Mouse (Mus musculus) forelimb bud, embryonic 11.5 days (tissue): ENCODE data around the gene Fancd2.

Experiments used
- DNase-seq: peaks from one replicate; pipeline ENCODE4 v3.0.0-alpha.2; 2012; ENCODE audit warnings: low read depth, low spot score

Gene Fancd2

GRCm38 (mm10) chr6:113530932-113531839 is at the start of gene Fancd2, which contains the start of gene Emc3:
TSS of gene Fancd2 (plus strand) at chr6:113531682.
TSS of gene Emc3 (minus strand) at chr6:113531652.
- peak; percentile 94 for DNase-seq

- no peak for DNase-seq
Measured at GRCm38 (mm10) chr6:113482477-113483099, 48.9 kb upstream of the Fancd2 start.

- peak; percentile 89 for DNase-seq
Measured at GRCm38 (mm10) chr6:113483100-113483615, 48.3 kb upstream of the Fancd2 start, which contains the start of gene Creld1. TSS of gene Creld1 (plus strand) at chr6:113483297.

GRCm38 (mm10) chr6:113483729-113484128 is 47.8 kb upstream of the Fancd2 start:
- no peak for DNase-seq

GRCm38 (mm10) chr6:113487125-113487576 is 44.3 kb upstream of the Fancd2 start:
- DNase-seq, result peak; percentile 81

GRCm38 (mm10) chr6:113489410-113489809 is 42.1 kb upstream of the Fancd2 start:
- DNase-seq, result no peak

GRCm38 (mm10) chr6:113492101-113492864 is 39.2 kb upstream of the Fancd2 start:
- DNase-seq, result no peak

- peak; percentile 75 for DNase-seq
Measured at GRCm38 (mm10) chr6:113494258-113494788, 37.2 kb upstream of the Fancd2 start.

- DNase-seq, result no peak
Measured at GRCm38 (mm10) chr6:113495071-113495675, 36.3 kb upstream of the Fancd2 start.

GRCm38 (mm10) chr6:113499346-113499745 is 32.1 kb upstream of the Fancd2 start:
- DNase-seq, result no peak

- peak; percentile 26 for DNase-seq
Measured at GRCm38 (mm10) chr6:113501388-113502084, 29.9 kb upstream of the Fancd2 start, which contains the start of gene Prrt3. TSS of gene Prrt3 (minus strand) at chr6:113501931.

- no peak for DNase-seq
Measured at GRCm38 (mm10) chr6:113502801-113503200, 28.7 kb upstream of the Fancd2 start.

GRCm38 (mm10) chr6:113505689-113506088 is 25.8 kb upstream of the Fancd2 start:
- no peak for DNase-seq

GRCm38 (mm10) chr6:113507130-113507529 is 24.4 kb upstream of the Fancd2 start:
- no peak for DNase-seq

GRCm38 (mm10) chr6:113508272-113508946 is 23.1 kb upstream of the Fancd2 start:
- no peak for DNase-seq

GRCm38 (mm10) chr6:113508947-113509280 is 22.6 kb upstream of the Fancd2 start:
- DNase-seq, result no peak

- DNase-seq, result no peak
Measured at GRCm38 (mm10) chr6:113513944-113514343, 17.5 kb upstream of the Fancd2 start.

- no peak for DNase-seq
Measured at GRCm38 (mm10) chr6:113514600-113514999, 16.9 kb upstream of the Fancd2 start.

- DNase-seq, result no peak
Measured at GRCm38 (mm10) chr6:113517434-113518080, 13.9 kb upstream of the Fancd2 start.
